Mouse (Mus musculus): Measurements from ENCODE around the gene Flot2. TPM values are rescaled to one million over a fixed set of nuclear protein-coding genes. Genes with fewer than 3 reads are reported as not detected.

Flot2 gene
- total RNA-seq (2014; rRNA removed; ENCODE audit: low replicate concordance) (77.9 and 111 TPM in 2 replicates), polyA plus RNA-seq (2015; fragmentation: Nextera tagmentation; extraction: Ambion mirVana) (91.3 and 95.0 TPM in 2 replicates)

GRCm38 (mm10) chr11:78037831-78038752, at the start of gene Flot2:
Flot2 (plus strand) TSS chr11:78037931.
- WGBS, result 1% methylated on average over 53 of the region's 55 CpGs
- Histone ChIP-seq H3K4me2 (ENCODE audit: low read depth, low read length) (peak within 1 kb of the TSS; percentile 79), H3K27ac (ENCODE audit: low read depth) (peak within 1 kb of the TSS; percentile 91), H3K4me3 (ENCODE audit: low read depth, low read length) (peak within 1 kb of the TSS; percentile 86), H3K27me3 (ENCODE audit: control insufficient read depth, insufficient read depth, low read length) (no peaks in the 10 kb centered on the region), H3K9ac (replicated peaks; ENCODE audit: low read depth, low read length) (peak within 1 kb of the TSS; percentile 84), H3K9me3 (replicated peaks; ENCODE audit: control insufficient read depth, low read length) (no peaks in the 10 kb centered on the region), H3K4me1 (ENCODE audit: control insufficient read depth, insufficient read depth) (no peaks in the 10 kb centered on the region), H3K36me3 (replicated peaks; ENCODE audit: control insufficient read depth, insufficient read depth, low read length) (peaks cover 9% of the 10 kb centered on the region; the same call in 1 of the 2 replicates)
- ATAC-seq (ENCODE audit: insufficient read depth, low read depth), result peak; percentile 90
- TF ChIP-seq CTCF (IDR thresholded peaks at IDR 0.05; ENCODE audit: low read depth) (no peak), EP300 (IDR thresholded peaks at IDR 0.05; ENCODE audit: low read depth) (no peak)
- DNase-seq (ENCODE audit: low spot score), result peak; percentile 62

DNA sequence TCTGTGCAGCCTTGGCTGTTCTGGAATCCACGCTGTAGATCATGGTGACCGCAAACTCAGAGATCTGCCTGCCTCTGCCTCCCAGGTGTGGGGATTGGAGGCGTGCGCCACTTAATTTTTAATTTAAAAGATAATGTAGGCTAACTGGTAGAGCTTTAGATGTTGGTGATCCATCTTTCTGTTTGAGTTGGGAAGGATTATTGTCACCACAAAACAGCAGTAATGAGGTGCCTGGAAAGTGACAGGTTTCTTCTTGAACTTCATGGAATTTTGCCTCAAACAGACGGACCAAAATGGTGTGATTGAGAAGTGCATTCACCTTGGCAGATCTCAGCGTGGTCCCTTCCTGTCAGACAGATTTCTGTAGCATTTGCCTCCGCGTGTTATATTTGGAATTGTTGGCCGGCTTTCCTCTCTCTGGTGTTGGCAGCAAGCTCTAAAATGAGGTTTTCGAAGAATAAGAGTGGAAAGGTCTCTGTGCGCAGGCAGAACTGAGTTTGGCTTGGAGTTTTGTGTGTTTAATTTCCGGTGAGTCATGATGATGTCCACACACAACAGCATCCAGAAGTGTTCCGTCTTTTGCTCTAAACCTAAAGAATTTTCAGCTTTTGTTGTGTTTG, 48.5 kb upstream of the Flot2 start:
- H3K9ac ChIP-seq (replicated peaks; ENCODE audit: low read depth, low read length), result no peak overlapping the region
- H3K4me1 ChIP-seq (ENCODE audit: control insufficient read depth, insufficient read depth), result peaks cover 4% of the 10 kb centered on the region; the same call in 1 of the 2 replicates
- H3K4me3 ChIP-seq (ENCODE audit: low read depth, low read length), result no peak overlapping the region
- no peaks in the 10 kb centered on the region for H3K27me3 ChIP-seq (ENCODE audit: control insufficient read depth, insufficient read depth, low read length)
- 66% methylated on average over 13 of the region's 13 CpGs for WGBS
- peaks cover 17% of the 10 kb centered on the region; the same call in 1 of the 2 replicates for H3K36me3 ChIP-seq (replicated peaks; ENCODE audit: control insufficient read depth, insufficient read depth, low read length)
- H3K4me2 ChIP-seq (ENCODE audit: low read depth, low read length), result no peak overlapping the region
- H3K27ac ChIP-seq (ENCODE audit: low read depth), result no peak overlapping the region
- H3K9me3 ChIP-seq (replicated peaks; ENCODE audit: control insufficient read depth, low read length), result no peaks in the 10 kb centered on the region
- TF ChIP-seq CTCF (IDR thresholded peaks at IDR 0.05; ENCODE audit: low read depth), result no peak
- TF ChIP-seq EP300 (IDR thresholded peaks at IDR 0.05; ENCODE audit: low read depth), result no peak
- no peak for DNase-seq (ENCODE audit: low spot score)
- no peak for ATAC-seq (ENCODE audit: insufficient read depth, low read depth)

- Histone ChIP-seq H3K4me1 (ENCODE audit: control insufficient read depth, insufficient read depth) (peaks cover 7% of the 10 kb centered on the region), H3K27me3 (ENCODE audit: control insufficient read depth, insufficient read depth, low read length) (no peaks in the 10 kb centered on the region), H3K9ac (replicated peaks; ENCODE audit: low read depth, low read length) (no peak overlapping the region), H3K27ac (ENCODE audit: low read depth) (peak overlapping the region; percentile 43; the same call in 1 of the 2 replicates), H3K36me3 (replicated peaks; ENCODE audit: control insufficient read depth, insufficient read depth, low read length) (peaks cover 11% of the 10 kb centered on the region), H3K4me2 (ENCODE audit: low read depth, low read length) (no peak overlapping the region), H3K9me3 (replicated peaks; ENCODE audit: control insufficient read depth, low read length) (no peaks in the 10 kb centered on the region), H3K4me3 (ENCODE audit: low read depth, low read length) (no peak overlapping the region)
- WGBS, result 38% methylated on average over 1 of the region's 1 CpGs
- ATAC-seq (ENCODE audit: insufficient read depth, low read depth) (no peak), DNase-seq (ENCODE audit: low spot score) (no peak)
- TF ChIP-seq EP300 (IDR thresholded peaks at IDR 0.05; ENCODE audit: low read depth), result no peak
- TF ChIP-seq CTCF (IDR thresholded peaks at IDR 0.05; ENCODE audit: low read depth), result no peak
Measured at GRCm38 (mm10) chr11:77995556-77995955, 42.2 kb upstream of the Flot2 start.

DNA sequence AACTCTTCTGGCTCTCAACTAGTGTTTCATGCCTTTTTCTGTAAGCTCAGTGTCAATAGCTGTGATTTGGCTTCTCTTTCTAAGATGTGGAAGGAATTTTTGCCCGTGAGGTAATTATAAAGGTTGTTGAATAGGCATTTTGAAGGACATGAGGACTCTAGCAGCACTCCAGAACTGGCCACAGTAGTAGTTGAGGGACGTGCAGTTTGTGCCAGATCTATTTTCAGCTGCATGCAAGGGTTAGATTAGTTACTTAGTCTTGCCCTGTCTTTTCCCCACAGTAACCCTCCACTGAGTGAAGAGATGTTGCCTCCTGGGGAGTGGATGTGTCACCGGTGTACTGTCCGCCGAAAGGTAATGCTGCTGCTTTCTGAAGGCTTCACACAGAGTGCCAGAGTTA, 31.3 kb upstream of the Flot2 start:
- Histone ChIP-seq H3K4me3 (ENCODE audit: low read depth, low read length) (no peak overlapping the region), H3K4me2 (ENCODE audit: low read depth, low read length) (peak overlapping the region; percentile 27), H3K4me1 (ENCODE audit: control insufficient read depth, insufficient read depth) (peaks cover 11% of the 10 kb centered on the region; the same call in 1 of the 2 replicates), H3K9ac (replicated peaks; ENCODE audit: low read depth, low read length) (no peak overlapping the region), H3K27me3 (ENCODE audit: control insufficient read depth, insufficient read depth, low read length) (no peaks in the 10 kb centered on the region), H3K9me3 (replicated peaks; ENCODE audit: control insufficient read depth, low read length) (no peaks in the 10 kb centered on the region), H3K36me3 (replicated peaks; ENCODE audit: control insufficient read depth, insufficient read depth, low read length) (peaks cover 37% of the 10 kb centered on the region), H3K27ac (ENCODE audit: low read depth) (peak overlapping the region; percentile 95)
- ATAC-seq (ENCODE audit: insufficient read depth, low read depth) (peak; percentile 85), DNase-seq (ENCODE audit: low spot score) (peak; percentile 67)
- TF ChIP-seq CTCF (IDR thresholded peaks at IDR 0.05; ENCODE audit: low read depth) (no peak), EP300 (IDR thresholded peaks at IDR 0.05; ENCODE audit: low read depth) (no peak)
- 48% methylated on average over 5 of the region's 5 CpGs for WGBS

GRCm38 (mm10) chr11:78019676-78020075, 18.1 kb upstream of the Flot2 start:
- no peak overlapping the region for H3K4me3 ChIP-seq (ENCODE audit: low read depth, low read length)
- no peaks in the 10 kb centered on the region for H3K27me3 ChIP-seq (ENCODE audit: control insufficient read depth, insufficient read depth, low read length)
- H3K4me1 ChIP-seq (ENCODE audit: control insufficient read depth, insufficient read depth), result no peaks in the 10 kb centered on the region
- H3K27ac ChIP-seq (ENCODE audit: low read depth), result no peak overlapping the region
- no peak overlapping the region for H3K4me2 ChIP-seq (ENCODE audit: low read depth, low read length)
- H3K36me3 ChIP-seq (replicated peaks; ENCODE audit: control insufficient read depth, insufficient read depth, low read length), result peaks cover 89% of the 10 kb centered on the region
- H3K9ac ChIP-seq (replicated peaks; ENCODE audit: low read depth, low read length), result no peak overlapping the region
- ATAC-seq (ENCODE audit: insufficient read depth, low read depth) (peak; percentile 79), DNase-seq (ENCODE audit: low spot score) (peak; percentile 63)
- 20% methylated on average over 4 of the region's 4 CpGs for WGBS
- H3K9me3 ChIP-seq (replicated peaks; ENCODE audit: control insufficient read depth, low read length), result no peaks in the 10 kb centered on the region
- peak; percentile 86 for TF ChIP-seq CTCF (IDR thresholded peaks at IDR 0.05; ENCODE audit: low read depth)
- no peak for TF ChIP-seq EP300 (IDR thresholded peaks at IDR 0.05; ENCODE audit: low read depth)

All from heart, postnatal 0 days (tissue).